ENCODE assay signal across 18 mouse cellular contexts in the genomic region with DNA sequence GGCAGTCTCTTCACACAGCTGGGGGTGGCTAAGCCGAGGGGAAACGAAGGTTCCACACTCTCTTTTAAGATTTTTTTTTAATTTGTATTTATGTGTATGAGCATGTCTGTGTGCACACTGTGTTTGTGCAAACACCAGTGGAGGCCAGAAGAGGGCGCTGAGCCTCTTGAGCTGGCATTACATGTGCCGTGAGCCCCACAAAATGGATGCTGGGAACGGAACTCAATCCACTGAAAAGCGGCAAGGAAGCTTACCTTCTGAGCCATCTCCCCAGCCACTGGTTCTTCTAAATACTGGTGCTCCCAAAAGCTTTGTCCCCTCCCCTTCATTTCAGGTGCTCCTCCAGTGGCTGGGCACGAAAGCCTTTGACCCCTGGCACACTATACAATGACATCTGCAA. TPM values are rescaled to one million over a fixed set of nuclear protein-coding genes. Genes with fewer than 3 reads are reported as not detected.
DNase-seq lines count a peak whose midpoint lies in the region; ATAC-seq and TF ChIP-seq lines count a peak whose summit lies in the region.
"Had no signal": no experiment of that assay in that cellular context is flagged by ENCODE, and none has a peak within 500 bp of the region (broad histone marks: within the 10 kb centered on the region; RNA-seq: fewer than 3 reads in every experiment).

No protein-coding gene starts in this region.

- no peak overlapping the region for H3K27ac ChIP-seq in gastrocnemius, adult 2 months
- H3K27ac ChIP-seq in liver, embryonic 14.5 days, result no peak overlapping the region
- H3K27ac ChIP-seq in liver, embryonic 11.5 days (ENCODE audit: low read depth, low read length), result no peak overlapping the region
- H3K27ac ChIP-seq in MEL (ENCODE audit: control insufficient read depth, low read depth, low read length), result no peak overlapping the region
- H3K27ac ChIP-seq: midbrain, embryonic 15.5 days had no signal

- TF ChIP-seq POLR2A in MEL (IDR thresholded peaks at IDR 0.05; ENCODE audit: control insufficient read depth in 1 of 2, insufficient read depth in 1 of 2, low read depth in 1 of 2, low read length in 2 of 2, poor library complexity in 1 of 2), result no peak

- peaks cover 0 to 10% of the 10 kb centered on the region in 2 experiments; a peak in 2 of 4 replicates for H3K4me1 ChIP-seq in liver, embryonic 14.5 days (replicated peaks; ENCODE audit: control insufficient read depth in 2 of 2, insufficient read depth in 2 of 2, low read length in 1 of 2)
- H3K4me1 ChIP-seq in liver, embryonic 11.5 days (replicated peaks; ENCODE audit: control insufficient read depth, insufficient read depth, low read length), result peaks cover 16% of the 10 kb centered on the region
- H3K4me1 ChIP-seq in MEL (ENCODE audit: control insufficient read depth in 1 of 2, insufficient read depth in 2 of 2, low read length in 2 of 2), result no peaks in the 10 kb centered on the region

- DNase-seq in gastrocnemius, adult 2 months, result no peak
- DNase-seq in gastrocnemius, adult 18-20 months (ENCODE audit: low spot score), result no peak
- DNase-seq in liver, embryonic 14.5 days (ENCODE audit: low read depth in 3 of 3, low spot score in 3 of 3), result no peak
- no peak for DNase-seq in liver, embryonic 11.5 days (ENCODE audit: low spot score)
- DNase-seq in A20 (ENCODE audit: low read depth, low spot score), result peak; percentile 13
- DNase-seq in MEL (ENCODE audit: low read depth, low spot score), result no peak
- DNase-seq in frontal cortex, postnatal 36 days (ENCODE audit: low spot score in 2 of 2), result no peak
- DNase-seq: adrenal gland, adult 8-10 months; cerebellum, adult 9-10 months; heart, postnatal 36 days; kidney, adult 9 months; spleen, adult 18-20 months; thymus, postnatal 14 days had no signal

- H3K27me3 ChIP-seq in liver, embryonic 14.5 days (ENCODE audit: control insufficient read depth, insufficient read depth, low read length), result no peaks in the 10 kb centered on the region; the same call in 1 of the 2 replicates
- H3K27me3 ChIP-seq in liver, embryonic 11.5 days (replicated peaks; ENCODE audit: control insufficient read depth, insufficient read depth, low read length), result no peaks in the 10 kb centered on the region
- no peaks in the 10 kb centered on the region for H3K27me3 ChIP-seq in MEL (ENCODE audit: control insufficient read depth in 1 of 2, insufficient read depth in 2 of 2, low read length in 2 of 2)
- H3K27me3 ChIP-seq: heart, embryonic 13.5 days; midbrain, embryonic 15.5 days; stomach, embryonic 15.5 days had no signal

- H3K9me3 ChIP-seq in liver, embryonic 14.5 days (ENCODE audit: control insufficient read depth, low read length), result peaks cover 4% of the 10 kb centered on the region
- peaks cover 2% of the 10 kb centered on the region; the same call in 1 of the 2 replicates for H3K9me3 ChIP-seq in liver, embryonic 11.5 days (ENCODE audit: control insufficient read depth, low read length)
- no peaks in the 10 kb centered on the region for H3K9me3 ChIP-seq in MEL (replicated peaks; ENCODE audit: insufficient read depth, low read length)
- H3K9me3 ChIP-seq: midbrain, embryonic 15.5 days; stomach, embryonic 15.5 days had no signal

- no peak; the same call in 1 of the 2 replicates for TF ChIP-seq RAD21 in MEL (IDR thresholded peaks at IDR 0.05; ENCODE audit: low read depth, low read length)

- TF ChIP-seq CTCF in gastrocnemius, adult 2 months (IDR thresholded peaks at IDR 0.05), result peak; percentile 4; the same call in 1 of the 2 replicates
- peak; percentile 45 for TF ChIP-seq CTCF in liver, embryonic 14.5 days (IDR thresholded peaks at IDR 0.05; ENCODE audit: low read depth)
- TF ChIP-seq CTCF in MEL (IDR thresholded peaks at IDR 0.05 in 2 of 3, conservative IDR thresholded peaks at IDR 0.05 in 1 of 3; ENCODE audit: control insufficient read depth in 1 of 3, insufficient read depth in 1 of 3, low read depth in 2 of 3, low read length in 3 of 3, poor library complexity in 1 of 3, severe bottlenecking in 1 of 3), result peak; percentile 28 to 47 (median 32); a peak in 5 of 6 replicates

- no peak overlapping the region for H3K4me2 ChIP-seq in liver, embryonic 14.5 days (ENCODE audit: low read depth)
- no peak overlapping the region for H3K4me2 ChIP-seq in liver, embryonic 11.5 days
- H3K4me2 ChIP-seq: heart, embryonic 13.5 days; midbrain, embryonic 15.5 days; stomach, embryonic 15.5 days had no signal

- no peaks in the 10 kb centered on the region for H3K79me2 ChIP-seq in MEL (ENCODE audit: control insufficient read depth, insufficient read depth, low read length, poor library complexity)

- ATAC-seq in liver, embryonic 14.5 days (ENCODE audit: insufficient read depth), result no peak
- ATAC-seq in liver, embryonic 11.5 days (replicated peaks; ENCODE audit: low FRiP score), result no peak
- no peak for ATAC-seq in frontal cortex, adult (ENCODE audit: low TSS enrichment)
- ATAC-seq: hindbrain, postnatal 0 days; midbrain, embryonic 15.5 days had no signal

- no peak overlapping the region for H3K4me3 ChIP-seq in gastrocnemius, adult 2 months
- H3K4me3 ChIP-seq in liver, embryonic 14.5 days (ENCODE audit: insufficient read depth in 1 of 2, low read depth in 2 of 2, low read length in 2 of 2), result no peak overlapping the region
- no peak overlapping the region for H3K4me3 ChIP-seq in liver, embryonic 11.5 days (ENCODE audit: low read depth, low read length)
- no peak overlapping the region for H3K4me3 ChIP-seq in MEL (ENCODE audit: control insufficient read depth in 1 of 2, insufficient read depth in 1 of 2, low read depth in 2 of 2, low read length in 2 of 2)
- H3K4me3 ChIP-seq: heart, embryonic 13.5 days; midbrain, embryonic 15.5 days; stomach, embryonic 15.5 days had no signal

- 76% methylated on average over 7 of the region's 7 CpGs for WGBS in liver, embryonic 14.5 days (ENCODE audit: insufficient replicate concordance)
- 87% methylated on average over 7 of the region's 7 CpGs for WGBS in liver, embryonic 11.5 days

- intact Hi-C loops in gastrocnemius, adult 2 months (cut with DNase I), result no loop called here

- no peak overlapping the region for H3K9ac ChIP-seq in liver, embryonic 14.5 days (replicated peaks)
- H3K9ac ChIP-seq in liver, embryonic 11.5 days (ENCODE audit: low read depth, low read length), result no peak overlapping the region
- no peak overlapping the region for H3K9ac ChIP-seq in MEL (ENCODE audit: control insufficient read depth, low read depth, low read length, poor library complexity, severe bottlenecking)
- H3K9ac ChIP-seq: midbrain, embryonic 15.5 days; stomach, embryonic 15.5 days had no signal

- no peak for TF ChIP-seq EP300 in liver, embryonic 14.5 days (IDR thresholded peaks at IDR 0.05; ENCODE audit: low read depth)
- TF ChIP-seq EP300 in MEL (IDR thresholded peaks at IDR 0.05; ENCODE audit: low read depth in 1 of 2, low read length in 2 of 2), result no peak

- H3K36me3 ChIP-seq in liver, embryonic 14.5 days (replicated peaks; ENCODE audit: control insufficient read depth, insufficient read depth, low read depth), result no peaks in the 10 kb centered on the region
- peaks cover 2% of the 10 kb centered on the region; the same call in 1 of the 2 replicates for H3K36me3 ChIP-seq in liver, embryonic 11.5 days (ENCODE audit: control insufficient read depth, insufficient read depth, low read length)
- H3K36me3 ChIP-seq in MEL (ENCODE audit: control insufficient read depth in 1 of 2, insufficient read depth in 2 of 2, low read length in 2 of 2), result no peaks in the 10 kb centered on the region
- H3K36me3 ChIP-seq: midbrain, embryonic 15.5 days; stomach, embryonic 15.5 days had no signal

TF ChIP-seq in MEL, 35 proteins besides CTCF, POLR2A, EP300 and RAD21:
- TF ChIP-seq HCFC1 (IDR thresholded peaks at IDR 0.05; ENCODE audit: low read depth, low read length) (no peak), JUND (IDR thresholded peaks at IDR 0.05; ENCODE audit: low read depth, low read length) (no peak), MAZ (IDR thresholded peaks at IDR 0.05; ENCODE audit: low read depth, low read length) (no peak), E2F4 (IDR thresholded peaks at IDR 0.05; ENCODE audit: borderline replicate concordance, low read depth, low read length) (no peak), TCF12 (IDR thresholded peaks at IDR 0.05; ENCODE audit: low read depth, low read length) (no peak), ZMIZ1 (IDR thresholded peaks at IDR 0.05; ENCODE audit: low read depth, low read length) (no peak), GABPA (IDR thresholded peaks at IDR 0.05; ENCODE audit: low read depth, low read length) (no peak), USF2 (IDR thresholded peaks at IDR 0.05; ENCODE audit: borderline replicate concordance in 1 of 2, insufficient read depth in 1 of 2, low read depth in 1 of 2, low read length in 2 of 2) (no peak), MAFK (IDR thresholded peaks at IDR 0.05; ENCODE audit: borderline replicate concordance, low read depth, low read length) (no peak), UBTF (IDR thresholded peaks at IDR 0.05; ENCODE audit: borderline replicate concordance, insufficient read depth, low read depth, low read length) (no peak), MXI1 (IDR thresholded peaks at IDR 0.05; ENCODE audit: low read depth, low read length) (no peak), USF1 (IDR thresholded peaks at IDR 0.05; ENCODE audit: low read depth, low read length) (no peak), CHD1 (IDR thresholded peaks at IDR 0.05; ENCODE audit: low read depth, low read length) (no peak), GATA1 (IDR thresholded peaks at IDR 0.05; ENCODE audit: low read depth, low read length) (no peak)

RNA-seq across cellular contexts. Expression of gene Man1c1, which starts 22.3 kb away (rescaled TPM):
- 1 to 10 TPM; 2.9 to 4.2 TPM for total RNA-seq in gastrocnemius, adult 2 months (2021)
- 1 to 10 TPM; 2.5 to 3.6 TPM for total RNA-seq in gastrocnemius, adult 18-20 months (2021)
- polyA plus RNA-seq in liver, embryonic 14.5 days (2012; rRNA removed), result 1.6 and 1.9 TPM in 2 replicates
- polyA plus RNA-seq in liver, embryonic 14.5 days (2014; fragmentation: Nextera tagmentation; extraction: Ambion mirVana), result 1.00 and 1.2 TPM in 2 replicates
- polyA plus RNA-seq in liver, embryonic 11.5 days (2014; fragmentation: Nextera tagmentation; extraction: Ambion mirVana), result 3.9 and 4.1 TPM in 2 replicates
- 1.6 and 1.9 TPM in 2 replicates for total RNA-seq in MEL (2012; rRNA removed)
- 1 to 10 TPM in 1 of 2 experiments, not detected in 1; 5.2 TPM for polyA plus RNA-seq in MEL (2012; ENCODE audit: insufficient read depth in 1 of 2, insufficient read length in 2 of 2, low read depth in 1 of 2, low replicate concordance in 2 of 2, missing spikeins in 1 of 2)
